Mouse (Mus musculus) embryonic facial prominence, embryonic 11.5 days (tissue): ENCODE data around the gene 1700029I15Rik. TPM values are rescaled to one million over a fixed set of nuclear protein-coding genes. Genes with fewer than 3 reads are reported as not detected.

Experiments used
- ATAC-seq: fragments of 200-750 bp; cut with Nextera tagmentation; replicated peaks from 2 replicates; pipeline ENCODE4 v1.8.0; 2017; ENCODE audit warnings: low read depth; ENCODE audit not compliant: insufficient number of reproducible peaks, low FRiP score, low TSS enrichment
- DNase-seq: peaks from one replicate; pipeline ENCODE4 v3.0.0-alpha.2; 2015; ENCODE audit warnings: low spot score
- H3K27ac ChIP-seq: fragments of 300-500 bp; sonication (generic); replicated peaks from 2 replicates; pipeline ENCODE4 v1.5.1; 2014; ENCODE audit warnings: mild to moderate bottlenecking, low read depth, low read length, control low read depth
- H3K27me3 ChIP-seq: fragments of 300-500 bp; sonication (generic); 2 replicates; pipeline ENCODE4 v1.6.1; 2014; ENCODE audit warnings: mild to moderate bottlenecking, low read length, moderate library complexity, mixed read lengths; ENCODE audit not compliant: control insufficient read depth, insufficient read depth
- H3K36me3 ChIP-seq: fragments of 300-500 bp; sonication (generic); replicated peaks from 2 replicates; pipeline ENCODE4 v1.6.1; 2014; ENCODE audit warnings: low read depth, mild to moderate bottlenecking, low read length, moderate library complexity, mixed read lengths; ENCODE audit not compliant: control insufficient read depth, insufficient read depth
- H3K4me1 ChIP-seq: fragments of 300-500 bp; sonication (generic); 2 replicates; pipeline ENCODE4 v1.6.1; 2014; ENCODE audit warnings: low read length, mixed read lengths; ENCODE audit not compliant: control insufficient read depth, insufficient read depth
- H3K4me2 ChIP-seq: fragments of 300-500 bp; sonication (generic); 2 replicates; pipeline ENCODE4 v1.6.1; 2014; ENCODE audit warnings: low read depth, mild to moderate bottlenecking, control low read depth, low read length, moderate library complexity
- H3K4me3 ChIP-seq: fragments of 300-500 bp; sonication (generic); 2 replicates; pipeline ENCODE4 v1.5.1; 2014; ENCODE audit warnings: low read depth, low read length, control low read depth
- H3K9ac ChIP-seq: fragments of 300-500 bp; sonication (generic); replicated peaks from 2 replicates; pipeline ENCODE4 v1.6.1; 2014; ENCODE audit warnings: mild to moderate bottlenecking, control low read depth, low read length
- H3K9me3 ChIP-seq: fragments of 300-500 bp; sonication (generic); replicated peaks from 2 replicates; pipeline ENCODE4 v1.6.1; 2016; ENCODE audit warnings: mild to moderate bottlenecking, low read length, inconsistent platforms, mixed read lengths; ENCODE audit not compliant: control insufficient read depth
- WGBS: fragments of 180-500 bp; shearing (Covaris S2); extraction: QIAGEN DNeasy Blood & Tissue Kit; methylation state at CpG from one replicate; pipeline ENCODE4 v1.1.7; 2014; 5-methylcytosine and 5-hydroxymethylcytosine counted together
- polyA plus RNA-seq: library from polyadenylated mRNA; unstranded; fragments of >200 nt; fragmentation: Nextera tagmentation; extraction: Ambion mirVana; gene quantifications from 2 replicates; pipeline ENCODE4 v1.2.1, GENCODE M21; 2014

1700029I15Rik gene
- polyA plus RNA-seq, 1 experiment from 2014 or later = 1.6 TPM

DNA sequence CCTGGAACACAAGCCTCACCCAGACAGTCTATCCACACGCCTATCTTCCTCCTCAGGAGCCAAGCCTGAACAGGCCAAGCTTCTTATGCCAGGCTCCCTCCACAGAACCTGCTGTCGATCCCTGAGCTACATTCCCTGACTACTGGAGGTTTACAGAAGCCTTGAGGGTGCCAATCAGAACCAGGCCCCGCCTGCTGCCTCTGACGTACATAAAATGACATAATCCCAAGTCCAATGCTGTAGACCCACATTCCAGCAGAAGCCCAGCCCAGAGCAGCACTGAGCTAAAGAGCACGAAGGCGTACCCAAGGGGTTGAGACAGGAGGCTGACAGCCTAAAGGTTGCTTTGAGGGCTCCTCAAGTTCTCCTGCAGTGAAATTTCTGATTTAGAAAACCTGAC, 45.5 kb downstream of the 1700029I15Rik start:
- Histone ChIP-seq H3K36me3 (no peaks in the 10 kb centered on the region; the same call in 1 of the 2 replicates), H3K9ac (no peak overlapping the region), H3K27me3 (no peaks in the 10 kb centered on the region), H3K27ac (no peak overlapping the region), H3K4me3 (no peak overlapping the region), H3K4me1 (peaks cover 3% of the 10 kb centered on the region; the same call in 1 of the 2 replicates), H3K4me2 (no peak overlapping the region), H3K9me3 (no peaks in the 10 kb centered on the region)
- ATAC-seq = peak; percentile 19; the same call in 1 of the 2 replicates
- whole genome bisulfite sequencing = 55% methylated on average over 6 of the region's 6 CpGs
- DNase-seq = peak; percentile 66

DNA sequence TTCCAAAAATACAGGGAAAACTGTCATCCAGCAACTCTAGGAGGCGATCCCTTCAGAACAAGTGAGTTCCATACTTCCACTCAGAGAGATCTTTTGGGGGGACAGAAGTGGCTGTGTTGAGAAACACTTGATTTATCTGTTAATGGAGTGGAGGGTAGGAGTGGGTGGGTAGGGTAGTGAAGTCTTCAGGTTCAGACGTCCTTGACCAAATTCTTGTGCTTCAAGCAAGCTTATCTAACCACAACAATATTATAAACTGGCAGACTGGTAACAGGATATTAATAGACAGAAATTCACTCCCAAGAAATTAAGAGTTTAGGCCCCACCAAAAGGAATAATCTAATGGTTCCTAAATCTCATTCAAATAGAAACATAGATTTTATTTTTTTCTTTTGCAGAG, 47.8 kb downstream of the 1700029I15Rik start:
- no peaks in the 10 kb centered on the region for H3K27me3 ChIP-seq
- 85% methylated on average over 2 of the region's 2 CpGs for WGBS
- no peak overlapping the region for H3K9ac ChIP-seq
- H3K4me1 ChIP-seq = peaks cover 3% of the 10 kb centered on the region; the same call in 1 of the 2 replicates
- H3K27ac ChIP-seq = no peak overlapping the region
- no peaks in the 10 kb centered on the region for H3K9me3 ChIP-seq
- ATAC-seq (no peak), DNase-seq (no peak)
- H3K4me2 ChIP-seq = no peak overlapping the region
- H3K4me3 ChIP-seq = no peak overlapping the region
- no peaks in the 10 kb centered on the region for H3K36me3 ChIP-seq

DNA sequence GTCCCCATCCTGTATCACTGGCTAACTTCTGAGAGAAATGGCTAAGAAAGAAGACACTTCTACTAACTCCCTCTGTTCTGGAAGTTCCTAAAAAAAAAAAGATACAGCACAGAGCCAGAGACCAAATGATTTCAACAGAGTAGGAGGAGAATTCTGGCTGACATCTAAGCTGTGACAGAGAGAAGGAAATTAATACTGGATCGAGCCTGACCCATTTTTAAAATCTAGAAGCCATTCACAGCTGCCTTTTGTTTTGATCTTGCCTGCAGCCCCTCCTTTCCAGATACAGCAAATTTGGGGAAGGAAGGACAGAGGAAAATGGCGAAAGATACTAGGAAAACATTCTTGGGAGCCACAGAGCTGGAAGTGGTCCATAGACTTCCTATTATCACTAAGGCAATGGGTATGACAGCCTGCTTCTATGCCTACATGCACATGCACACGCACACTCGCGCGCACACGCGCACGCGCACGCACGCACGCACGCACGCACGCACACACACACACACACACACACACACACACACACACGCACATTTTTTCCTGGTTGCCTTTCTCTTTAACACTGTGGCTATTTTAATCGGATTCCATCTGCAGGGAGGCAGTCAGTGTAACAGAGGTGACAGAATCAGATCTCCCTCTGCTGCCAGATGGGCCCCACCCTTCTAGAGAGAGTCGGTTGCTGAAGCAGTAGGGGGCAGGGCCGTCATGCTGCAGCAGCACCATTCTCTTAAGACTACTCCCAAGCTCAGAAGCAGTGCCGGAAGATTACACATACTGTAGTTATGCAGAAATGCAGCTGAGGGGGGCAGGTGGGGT, 48.6 kb downstream of the 1700029I15Rik start:
- H3K4me3 ChIP-seq = no peak overlapping the region
- H3K27me3 ChIP-seq = no peaks in the 10 kb centered on the region
- H3K9me3 ChIP-seq = no peaks in the 10 kb centered on the region
- H3K27ac ChIP-seq = no peak overlapping the region
- H3K9ac ChIP-seq = peak overlapping the region; percentile 18; the same call in 1 of the 2 replicates
- peak overlapping the region; percentile 23 for H3K4me2 ChIP-seq
- ATAC-seq (peak; percentile 19), DNase-seq (peak; percentile 35)
- 65% methylated on average over 21 of the region's 21 CpGs for WGBS
- H3K4me1 ChIP-seq = peaks cover 3% of the 10 kb centered on the region; the same call in 1 of the 2 replicates
- no peaks in the 10 kb centered on the region for H3K36me3 ChIP-seq

DNA sequence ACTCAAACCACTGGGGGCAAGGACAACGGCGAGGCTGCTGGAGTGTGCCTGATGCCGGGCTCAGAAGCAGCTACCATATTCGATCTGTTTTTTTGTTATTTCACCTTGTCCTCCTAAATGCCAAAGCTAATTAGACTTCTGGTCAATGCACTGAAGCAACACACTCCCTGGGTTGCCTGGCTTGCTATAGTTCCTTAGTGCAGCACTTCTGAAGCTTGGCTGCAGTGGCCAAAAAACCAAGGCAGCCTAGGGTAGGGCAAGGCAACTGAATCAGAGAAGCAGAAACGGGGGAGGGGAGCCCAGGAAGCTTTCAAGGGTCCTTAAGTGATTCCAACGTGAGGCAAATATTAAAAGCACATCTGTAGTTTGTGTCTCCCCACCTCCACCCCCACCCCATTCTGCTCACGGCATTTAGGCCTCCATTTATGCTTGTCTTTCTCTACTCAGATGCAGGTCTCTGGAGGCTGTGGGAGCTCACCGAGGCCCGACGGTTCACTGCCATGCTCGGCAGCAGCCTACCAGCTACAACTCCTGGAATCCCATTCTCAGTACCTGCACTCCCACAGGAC, 49.4 kb downstream of the 1700029I15Rik start:
- peaks cover 3% of the 10 kb centered on the region; the same call in 1 of the 2 replicates for H3K4me1 ChIP-seq
- WGBS = 28% methylated on average over 11 of the region's 11 CpGs
- H3K9ac ChIP-seq = peak overlapping the region; percentile 18; the same call in 1 of the 2 replicates
- H3K4me2 ChIP-seq = peak overlapping the region; percentile 23
- H3K36me3 ChIP-seq = no peaks in the 10 kb centered on the region
- DNase-seq (no peak), ATAC-seq (no peak)
- H3K27me3 ChIP-seq = no peaks in the 10 kb centered on the region
- H3K27ac ChIP-seq = no peak overlapping the region
- H3K4me3 ChIP-seq = no peak overlapping the region
- no peaks in the 10 kb centered on the region for H3K9me3 ChIP-seq

DNA sequence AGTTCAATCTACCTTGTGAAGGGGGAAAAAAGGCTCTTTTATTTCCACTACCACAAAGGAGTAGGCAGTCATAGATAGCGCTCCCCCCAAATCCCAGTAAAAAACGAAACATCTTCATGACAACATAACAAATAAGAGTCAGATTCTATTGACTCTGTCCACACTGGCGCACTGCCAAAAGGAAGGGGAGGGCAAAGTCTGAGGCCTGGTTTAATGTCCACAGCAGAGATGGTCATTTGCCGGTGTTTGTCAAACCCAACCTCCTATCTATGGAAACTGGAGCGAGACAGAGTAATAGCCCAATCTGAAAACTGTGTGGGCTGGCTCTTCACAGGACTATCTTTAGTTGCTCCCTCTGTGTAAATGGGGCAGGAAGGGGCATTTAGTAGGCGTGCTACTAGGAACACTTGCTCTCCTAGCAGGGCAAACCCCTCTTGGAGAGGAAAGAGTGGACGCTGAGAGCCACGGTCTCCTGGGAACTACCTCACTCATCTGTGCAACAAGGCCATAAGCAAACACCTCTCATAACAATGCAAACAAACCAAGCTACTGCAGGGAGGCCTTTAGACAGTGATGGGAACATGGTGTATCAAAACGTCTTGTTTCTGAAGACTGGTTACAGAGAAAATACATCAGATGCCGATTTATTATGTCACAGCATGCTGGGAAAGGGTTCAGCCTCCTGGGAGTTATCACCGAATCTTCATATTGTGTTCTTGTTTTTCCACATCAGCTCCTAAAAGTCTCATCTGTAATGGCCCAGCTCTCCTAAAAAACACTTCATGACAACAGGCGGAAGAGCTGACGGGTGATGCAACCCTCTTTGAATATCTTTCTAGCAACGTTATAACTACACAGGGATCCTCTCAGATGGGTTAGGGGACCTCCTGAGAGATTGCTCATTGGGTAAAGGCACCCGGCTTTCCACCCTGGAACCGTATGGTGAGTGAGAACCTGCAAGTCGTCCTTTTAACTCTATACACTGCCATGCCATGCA, 50.3 kb downstream of the 1700029I15Rik start:
- DNase-seq (no peak), ATAC-seq (no peak)
- Histone ChIP-seq H3K27me3 (no peaks in the 10 kb centered on the region), H3K4me3 (peak overlapping the region; percentile 76), H3K4me1 (peaks cover 3% of the 10 kb centered on the region; the same call in 1 of the 2 replicates), H3K9me3 (no peaks in the 10 kb centered on the region), H3K9ac (no peak overlapping the region), H3K27ac (no peak overlapping the region), H3K4me2 (peak overlapping the region; percentile 86), H3K36me3 (no peaks in the 10 kb centered on the region)
- WGBS = 52% methylated on average over 17 of the region's 17 CpGs

DNA sequence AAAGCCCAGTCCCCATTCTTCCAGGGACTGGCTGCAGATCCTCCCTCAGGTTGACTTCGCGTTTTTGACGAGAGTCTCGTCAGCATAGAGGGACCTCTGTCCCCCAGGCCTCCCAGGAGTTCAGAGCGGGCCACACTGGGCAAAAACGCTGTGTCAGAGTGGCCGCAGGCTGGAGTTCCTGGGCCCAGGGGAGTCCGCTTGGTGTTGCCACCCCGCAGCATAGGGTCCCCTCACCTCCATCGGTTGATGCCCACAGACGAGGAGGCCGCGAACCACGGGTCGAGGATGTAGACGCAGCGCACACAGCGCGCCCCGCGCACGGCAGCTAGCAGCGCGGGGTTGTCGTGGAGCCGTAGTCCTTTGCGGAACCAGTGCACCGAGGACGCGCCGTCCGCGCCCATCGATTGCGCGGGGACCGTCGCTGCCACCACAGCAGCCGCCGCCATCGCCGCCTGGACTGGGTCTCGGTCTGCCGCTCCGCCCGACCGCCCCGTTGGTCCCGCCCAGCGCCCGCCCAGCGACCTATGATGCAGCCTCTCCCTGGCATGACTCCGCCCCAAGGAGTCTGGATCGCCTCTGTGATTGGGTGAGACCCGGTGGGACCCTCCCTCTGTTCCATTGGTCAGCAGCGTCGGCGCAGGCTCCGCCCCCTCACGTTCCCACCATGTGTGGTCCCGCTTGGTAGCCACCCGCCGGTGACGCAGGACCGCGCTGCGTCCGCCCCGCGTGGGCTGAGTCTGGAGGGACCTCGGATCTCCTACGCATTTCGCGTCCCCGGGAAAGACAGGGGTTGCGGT, 51.4 kb downstream of the 1700029I15Rik start, which contains the start of gene Cry2:
Cry2 (minus strand) TSS at position 466 of the 797 bp plus-strand sequence.
- Histone ChIP-seq H3K4me1 (peaks cover 3% of the 10 kb centered on the region; the same call in 1 of the 2 replicates), H3K9me3 (no peaks in the 10 kb centered on the region), H3K36me3 (no peaks in the 10 kb centered on the region), H3K27ac (no peak within 1 kb of the TSS), H3K4me2 (peak within 1 kb of the TSS; percentile 86), H3K27me3 (no peaks in the 10 kb centered on the region), H3K9ac (peak within 1 kb of the TSS; percentile 74), H3K4me3 (peak within 1 kb of the TSS; percentile 76)
- WGBS = under 1% methylated on average over 76 of the region's 76 CpGs
- DNase-seq (peak; percentile 98), ATAC-seq (peak; percentile 96)

DNA sequence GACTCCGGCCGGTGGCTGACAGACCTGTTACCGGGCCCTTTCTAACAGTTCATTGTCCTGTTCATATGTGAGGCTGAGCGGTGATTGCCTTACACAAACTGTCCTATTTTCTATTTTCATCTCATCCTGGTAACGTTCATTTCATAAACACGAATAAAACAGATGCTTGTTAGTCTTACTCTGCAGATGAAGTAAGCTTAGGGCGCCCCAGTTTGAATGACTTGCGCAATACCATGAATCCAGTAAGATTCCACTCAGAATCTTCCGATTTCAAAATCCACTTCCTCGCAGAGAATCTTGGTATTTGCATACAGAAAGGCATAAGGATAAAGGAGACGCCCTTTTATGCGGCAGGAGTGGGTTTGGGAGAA, 52.0 kb downstream of the 1700029I15Rik start:
- Histone ChIP-seq H3K4me3 (peak overlapping the region; percentile 76), H3K36me3 (no peaks in the 10 kb centered on the region), H3K9ac (peak overlapping the region; percentile 38; the same call in 1 of the 2 replicates), H3K4me1 (peaks cover 3% of the 10 kb centered on the region; the same call in 1 of the 2 replicates), H3K27me3 (no peaks in the 10 kb centered on the region), H3K4me2 (peak overlapping the region; percentile 74), H3K27ac (no peak overlapping the region), H3K9me3 (no peaks in the 10 kb centered on the region)
- WGBS = 9% methylated on average over 12 of the region's 12 CpGs
- DNase-seq = no peak
- no peak for ATAC-seq
